Mouse (Mus musculus) Patski (cell line): ENCODE results near the gene Mef2d. TPM values are rescaled to one million over a fixed set of nuclear protein-coding genes. Genes with fewer than 3 reads are reported as not detected.

Experiments
- ATAC-seq: fragments of 100-300 bp; one replicate; pipeline ENCODE4 v1.8.0; 2021
- CTCF ChIA-PET: fragments of 350-600 bp; sonication (Branson Sonifier 250); formaldehyde crosslinking; loops from one replicate; lab custom pipeline; 2022; ENCODE audit warnings: inconsistent platforms; lab: Charles Lee
- POLR2A ChIA-PET: fragments of 350-600 bp; sonication (Branson Sonifier 250); formaldehyde crosslinking; loops from one replicate; lab custom pipeline; 2022; ENCODE audit warnings: antibody characterized with exemption, inconsistent platforms; lab: Charles Lee
- DNase-seq: peaks from one replicate; pipeline ENCODE4 v3.0.0-alpha.2; 2011; ENCODE audit warnings: low read depth, low spot score
- H3K27me3 ChIP-seq: fragments of 371-371 bp; one replicate; pipeline ENCODE4 v1.5.1; 2021
- CTCF ChIP-seq: fragments of 100-300 bp; IDR thresholded peaks from one replicate; pipeline ENCODE4 v1.5.1; 2021
- in situ Hi-C: fragments of 300-500 bp; cut with MboI; formaldehyde crosslinking; loops from 3 replicates; pipeline ENCODE4 v1.11.1; 2018; ENCODE audit warnings: low pct_unique_long_range_greater_than_20kb, mixed read lengths
- polyA plus RNA-seq: library from polyadenylated mRNA; unstranded; gene quantifications from one replicate; pipeline ENCODE4 v1.2.3, GENCODE M21; 2021

The Mef2d gene
- polyA plus RNA-seq, 1 experiment from 2014 or later = 62.7 TPM

GRCm38 (mm10) chr3:88210121-88210520 is 67.9 kb downstream of the Mef2d start:
- in situ Hi-C loops = no loop called here
- no peak for ATAC-seq
- no peak for DNase-seq
- H3K27me3 ChIP-seq = peaks cover 75% of the 10 kb centered on the region
- ChIA-PET CTCF (interaction anchor here (1.2 to 1.9 kb wide), 3 partner anchors 12 to 32 kb away, joined by 4 to 7 read pairs (median 6); no protein-coding TSS in a partner anchor), POLR2A (no interaction called here)
- TF ChIP-seq CTCF = no peak

- no peak for ATAC-seq
- no peak for TF ChIP-seq CTCF
- ChIA-PET POLR2A (no interaction called here), CTCF (no interaction called here)
- H3K27me3 ChIP-seq = peaks cover 80% of the 10 kb centered on the region
- in situ Hi-C loops = no loop called here
- no peak for DNase-seq
Observed at GRCm38 (mm10) chr3:88210918-88211317, 68.7 kb downstream of the Mef2d start.

- no peak for TF ChIP-seq CTCF
- ATAC-seq = no peak
- no peak for DNase-seq
- POLR2A ChIA-PET = no interaction called here
- CTCF ChIA-PET = interaction anchor here (1.1 to 1.5 kb wide), 2 partner anchors 10 to 20 kb away, joined by 4 read pairs; no protein-coding TSS in a partner anchor
- in situ Hi-C loops = no loop called here
- peaks cover 84% of the 10 kb centered on the region for H3K27me3 ChIP-seq
Observed at GRCm38 (mm10) chr3:88212356-88212755, 70.2 kb downstream of the Mef2d start.

- no peak for ATAC-seq
- peaks cover 89% of the 10 kb centered on the region for H3K27me3 ChIP-seq
- no peak for DNase-seq
- ChIA-PET CTCF (interaction anchor here (1.5 kb wide), 1 partner anchor 11 kb away, joined by 4 read pairs; no protein-coding TSS in a partner anchor), POLR2A (no interaction called here)
- in situ Hi-C loops = no loop called here
- no peak for TF ChIP-seq CTCF
Observed at GRCm38 (mm10) chr3:88213019-88213418, 70.8 kb downstream of the Mef2d start.

- H3K27me3 ChIP-seq = peaks cover 91% of the 10 kb centered on the region
- CTCF ChIA-PET = no interaction called here
- in situ Hi-C loops = no loop called here
- no peak for DNase-seq
- ATAC-seq = no peak
- no peak for TF ChIP-seq CTCF
- POLR2A ChIA-PET = no interaction called here
Observed at GRCm38 (mm10) chr3:88214197-88214938, 72.2 kb downstream of the Mef2d start.

- peaks cover 93% of the 10 kb centered on the region for H3K27me3 ChIP-seq
- POLR2A ChIA-PET = no interaction called here
- TF ChIP-seq CTCF = no peak
- CTCF ChIA-PET = interaction anchor here (2.0 kb wide), 1 partner anchor 22 kb away, joined by 5 read pairs; no protein-coding TSS in a partner anchor
- DNase-seq (no peak), ATAC-seq (no peak)
- in situ Hi-C loops = no loop called here
Observed at GRCm38 (mm10) chr3:88214971-88215552, 72.9 kb downstream of the Mef2d start.

GRCm38 (mm10) chr3:88215553-88216004 is 73.4 kb downstream of the Mef2d start:
- H3K27me3 ChIP-seq = peaks cover 93% of the 10 kb centered on the region
- in situ Hi-C loops = no loop called here
- CTCF ChIA-PET = interaction anchor here (2.0 kb wide), 1 partner anchor 22 kb away, joined by 5 read pairs; no protein-coding TSS in a partner anchor
- DNase-seq (no peak), ATAC-seq (no peak)
- POLR2A ChIA-PET = no interaction called here
- no peak for TF ChIP-seq CTCF

GRCm38 (mm10) chr3:88216116-88216515 is 73.9 kb downstream of the Mef2d start:
- ATAC-seq (no peak), DNase-seq (no peak)
- in situ Hi-C loops = no loop called here
- peaks cover 90% of the 10 kb centered on the region for H3K27me3 ChIP-seq
- no peak for TF ChIP-seq CTCF
- ChIA-PET CTCF (interaction anchor here (2.0 kb wide), 1 partner anchor 21 kb away, joined by 5 read pairs; no protein-coding TSS in a partner anchor), POLR2A (no interaction called here)

GRCm38 (mm10) chr3:88216534-88217326 is 74.6 kb downstream of the Mef2d start:
- H3K27me3 ChIP-seq = peaks cover 84% of the 10 kb centered on the region
- in situ Hi-C loops = no loop called here
- no peak for TF ChIP-seq CTCF
- ChIA-PET CTCF (interaction anchor here (1.5 to 2.0 kb wide), 2 partner anchors 21 to 26 kb away, joined by 5 to 6 read pairs; no protein-coding TSS in a partner anchor), POLR2A (no interaction called here)
- DNase-seq (no peak), ATAC-seq (no peak)

- peaks cover 78% of the 10 kb centered on the region for H3K27me3 ChIP-seq
- no peak for TF ChIP-seq CTCF
- ChIA-PET CTCF (interaction anchor here (1.5 kb wide), 1 partner anchor 26 kb away, joined by 6 read pairs; no protein-coding TSS in a partner anchor), POLR2A (no interaction called here)
- DNase-seq = no peak
- in situ Hi-C loops = no loop called here
- no peak for ATAC-seq
Observed at GRCm38 (mm10) chr3:88217679-88218078, 75.5 kb downstream of the Mef2d start.
